Comparison of ENCODE assay signal across 26 mouse cellular contexts in the genomic region with DNA sequence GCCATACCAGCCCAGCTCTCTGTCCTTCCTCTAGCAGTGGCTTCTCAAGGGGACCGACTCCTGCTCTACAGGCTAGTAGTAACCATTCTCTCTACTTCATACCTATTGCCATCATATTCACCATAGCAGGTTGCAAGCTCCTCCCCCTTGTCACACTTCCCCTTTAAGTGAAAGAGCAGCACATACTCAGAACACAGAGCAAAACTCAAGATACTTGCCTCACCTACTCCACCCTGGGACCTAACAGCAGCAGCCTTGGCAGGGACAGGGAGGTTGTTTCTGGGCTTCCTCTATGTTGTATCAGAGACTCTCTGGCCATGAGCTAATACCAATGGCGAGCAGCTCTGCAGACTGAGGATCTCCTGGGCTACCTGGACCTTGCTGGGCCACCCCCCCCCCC.
DNase-seq lines count a peak whose midpoint lies in the region; ATAC-seq and TF ChIP-seq lines count a peak whose summit lies in the region.
"Had no signal": no experiment of that assay in that cellular context is flagged by ENCODE, and none has a peak within 500 bp of the region (broad histone marks: within the 10 kb centered on the region; RNA-seq: fewer than 3 reads in every experiment).

No protein-coding gene starts in this region.

- H3K27ac ChIP-seq in heart, embryonic 13.5 days (replicated peaks): no peak overlapping the region
- no peak overlapping the region for H3K27ac ChIP-seq in CH12.LX (ENCODE audit: insufficient read depth, low read depth)
- H3K27ac ChIP-seq in kidney, embryonic 16.5 days (ENCODE audit: low read length): no peak overlapping the region
- H3K27ac ChIP-seq: embryonic facial prominence, embryonic 13.5 days; embryonic facial prominence, embryonic 15.5 days; forebrain, embryonic 10.5 days; forebrain, embryonic 12.5 days had no signal

- in situ Hi-C loops in CH12.LX (cut with MboI; ENCODE audit: low pct_ligation_motif_present, low pct_unique_long_range_greater_than_20kb, low sequenced_read_pairs): loop anchor here (25.0 kb wide), 1 partner anchor 737 kb away; no protein-coding TSS in a partner anchor

- TF ChIP-seq RAD21 in CH12.LX (IDR thresholded peaks at IDR 0.05; ENCODE audit: low read depth, low read length): no peak

- H3K4me1 ChIP-seq in heart, embryonic 13.5 days: peaks cover 12% of the 10 kb centered on the region
- H3K4me1 ChIP-seq in CH12.LX (ENCODE audit: control insufficient read depth in 1 of 2, insufficient read depth in 2 of 2): peaks cover 0 to 17% of the 10 kb centered on the region in 2 experiments; a peak in 3 of 4 replicates
- no peaks in the 10 kb centered on the region for H3K4me1 ChIP-seq in kidney, embryonic 16.5 days (ENCODE audit: insufficient read depth, low read length)
- H3K4me1 ChIP-seq: embryonic facial prominence, embryonic 13.5 days; embryonic facial prominence, embryonic 15.5 days; forebrain, embryonic 10.5 days; forebrain, embryonic 12.5 days had no signal

- TF ChIP-seq POLR2A in CH12.LX (IDR thresholded peaks at IDR 0.05; ENCODE audit: low read depth, low read length): no peak

- 74% methylated on average over 2 of the region's 2 CpGs for WGBS in heart, embryonic 13.5 days
- 92% methylated on average over 2 of the region's 2 CpGs for WGBS in kidney, embryonic 16.5 days

- H3K27me3 ChIP-seq in heart, embryonic 13.5 days (replicated peaks): no peaks in the 10 kb centered on the region
- no peaks in the 10 kb centered on the region for H3K27me3 ChIP-seq in CH12.LX (replicated peaks)
- no peaks in the 10 kb centered on the region for H3K27me3 ChIP-seq in kidney, embryonic 16.5 days (ENCODE audit: insufficient read depth, low read length)
- H3K27me3 ChIP-seq: embryonic facial prominence, embryonic 13.5 days; embryonic facial prominence, embryonic 15.5 days; forebrain, embryonic 12.5 days had no signal

- no peaks in the 10 kb centered on the region for H3K79me2 ChIP-seq in CH12.LX (replicated peaks; ENCODE audit: control insufficient read depth, extremely low read depth, insufficient read depth, poor library complexity, severe bottlenecking)

- TF ChIP-seq CTCF in CH12.LX (conservative IDR thresholded peaks at IDR 0.05 in 1 of 2, IDR thresholded peaks at IDR 0.05 in 1 of 2; ENCODE audit: low read depth in 2 of 2, low read length in 2 of 2): no peak

- H3K9ac ChIP-seq in heart, embryonic 13.5 days: no peak overlapping the region
- H3K9ac ChIP-seq in CH12.LX (ENCODE audit: insufficient read depth, low read depth): no peak overlapping the region
- no peak overlapping the region for H3K9ac ChIP-seq in kidney, embryonic 16.5 days (replicated peaks; ENCODE audit: low read length)
- H3K9ac ChIP-seq: embryonic facial prominence, embryonic 13.5 days; embryonic facial prominence, embryonic 15.5 days; forebrain, embryonic 12.5 days had no signal

- DNase-seq in heart, postnatal 4 days: no peak
- peak; percentile 40 for DNase-seq in CH12.LX (ENCODE audit: extremely low read depth)
- no peak for DNase-seq in c-Kit-positive CD71-positive TER-119-positive erythroid progenitor cells, embryonic 14.5 days (ENCODE audit: low spot score)
- no peak for DNase-seq in frontal cortex, adult 2 months (ENCODE audit: extremely low spot score in 1 of 2, low spot score in 1 of 2)
- DNase-seq: adrenal gland, adult 2 months; adrenal gland, postnatal 10 days; adrenal gland, postnatal 25 days; B cell, adult 2 months; cerebellum, adult 11-12 months; cerebellum, adult 2 months; cerebellum, adult 9-10 months; cerebellum, postnatal 10 days; cerebellum, postnatal 25 days; embryo, embryonic 11 days had no signal

- dilution Hi-C loops in CH12.LX (cut with MboI; ENCODE audit: extremely low pct_ligation_motif_present, extremely low pct_unique_long_range_greater_than_20kb, low sequenced_read_pairs): no loop called here

- no peaks in the 10 kb centered on the region for H3K9me3 ChIP-seq in heart, embryonic 13.5 days
- peaks cover 2% of the 10 kb centered on the region for H3K9me3 ChIP-seq in CH12.LX (replicated peaks; ENCODE audit: low read length)
- no peaks in the 10 kb centered on the region for H3K9me3 ChIP-seq in kidney, embryonic 16.5 days (ENCODE audit: low read length)
- H3K9me3 ChIP-seq: embryonic facial prominence, embryonic 13.5 days; embryonic facial prominence, embryonic 15.5 days; forebrain, embryonic 10.5 days; forebrain, embryonic 12.5 days had no signal

- no peak overlapping the region for H3K4me3 ChIP-seq in heart, embryonic 13.5 days
- no peak overlapping the region for H3K4me3 ChIP-seq in CH12.LX (replicated peaks in 1 of 3; ENCODE audit: low read depth in 2 of 3, low read length in 2 of 3, poor library complexity in 1 of 3)
- H3K4me3 ChIP-seq in kidney, embryonic 16.5 days (ENCODE audit: low read length): no peak overlapping the region
- H3K4me3 ChIP-seq: embryonic facial prominence, embryonic 13.5 days; embryonic facial prominence, embryonic 15.5 days; erythroblast, embryonic 14.5 days; forebrain, embryonic 10.5 days; forebrain, embryonic 12.5 days had no signal

- no peak for TF ChIP-seq EP300 in CH12.LX (IDR thresholded peaks at IDR 0.05; ENCODE audit: low read length)

- H3K36me3 ChIP-seq in heart, embryonic 13.5 days: no peaks in the 10 kb centered on the region
- H3K36me3 ChIP-seq in CH12.LX (replicated peaks in 1 of 2; ENCODE audit: control insufficient read depth in 1 of 2, insufficient read depth in 1 of 2, low read length in 1 of 2): no peaks in the 10 kb centered on the region
- H3K36me3 ChIP-seq in kidney, embryonic 16.5 days (ENCODE audit: insufficient read depth, low read length): no peaks in the 10 kb centered on the region
- H3K36me3 ChIP-seq: embryonic facial prominence, embryonic 13.5 days; embryonic facial prominence, embryonic 15.5 days; forebrain, embryonic 10.5 days; forebrain, embryonic 12.5 days had no signal

- ATAC-seq in heart, embryonic 13.5 days (ENCODE audit: extremely low read depth, insufficient number of reproducible peaks, low FRiP score, low TSS enrichment): peak; percentile 37; the same call in 1 of the 2 replicates
- ATAC-seq in granulocyte monocyte progenitor cell, adult 5-6 weeks (replicated peaks; ENCODE audit: poor library complexity, severe bottlenecking): peak; percentile 66
- peak; percentile 64 for ATAC-seq in megakaryocyte progenitor cell, adult 5-6 weeks (replicated peaks; ENCODE audit: poor library complexity)
- no peak for ATAC-seq in kidney, embryonic 16.5 days (ENCODE audit: low FRiP score, low TSS enrichment)
- ATAC-seq: CD4-positive, CD25-positive, alpha-beta regulatory T cell, adult 4 months; forebrain, embryonic 14.5 days; forebrain, embryonic 16.5 days had no signal

- no peak overlapping the region for H3K4me2 ChIP-seq in heart, embryonic 13.5 days
- H3K4me2 ChIP-seq in CH12.LX (ENCODE audit: insufficient read depth, low read depth, poor library complexity, severe bottlenecking): no peak overlapping the region
- H3K4me2 ChIP-seq in kidney, embryonic 16.5 days (replicated peaks; ENCODE audit: low read depth, low read length): no peak overlapping the region
- H3K4me2 ChIP-seq: embryonic facial prominence, embryonic 13.5 days; embryonic facial prominence, embryonic 15.5 days; forebrain, embryonic 12.5 days had no signal

TF ChIP-seq in CH12.LX, 34 proteins besides CTCF, POLR2A, EP300 and RAD21:
- no peak for TF ChIP-seq MXI1 (IDR thresholded peaks at IDR 0.05; ENCODE audit: low read depth, low read length)
- no peak for TF ChIP-seq NRF1 (IDR thresholded peaks at IDR 0.05; ENCODE audit: low read depth, low read length)
- no peak for TF ChIP-seq ZMIZ1 (IDR thresholded peaks at IDR 0.05; ENCODE audit: low read depth, low read length)
- TF ChIP-seq CHD1 (IDR thresholded peaks at IDR 0.05; ENCODE audit: low read depth, low read length): no peak
- TF ChIP-seq ETS1 (conservative IDR thresholded peaks at IDR 0.05; ENCODE audit: low read depth, low read length): no peak
TF ChIP-seq in CH12.LX: peak in this region for 0.
